Mouse (Mus musculus): ENCODE data around the gene Ell3. TPM values are rescaled to one million over a fixed set of nuclear protein-coding genes. Genes with fewer than 3 reads are reported as not detected.
A peak's percentile ranks its signal among the peaks of the same experiment; 100 is the strongest.

Ell3 gene
- polyA plus RNA-seq, 1 experiment from 2014 or later, result 8.1 TPM

DNA sequence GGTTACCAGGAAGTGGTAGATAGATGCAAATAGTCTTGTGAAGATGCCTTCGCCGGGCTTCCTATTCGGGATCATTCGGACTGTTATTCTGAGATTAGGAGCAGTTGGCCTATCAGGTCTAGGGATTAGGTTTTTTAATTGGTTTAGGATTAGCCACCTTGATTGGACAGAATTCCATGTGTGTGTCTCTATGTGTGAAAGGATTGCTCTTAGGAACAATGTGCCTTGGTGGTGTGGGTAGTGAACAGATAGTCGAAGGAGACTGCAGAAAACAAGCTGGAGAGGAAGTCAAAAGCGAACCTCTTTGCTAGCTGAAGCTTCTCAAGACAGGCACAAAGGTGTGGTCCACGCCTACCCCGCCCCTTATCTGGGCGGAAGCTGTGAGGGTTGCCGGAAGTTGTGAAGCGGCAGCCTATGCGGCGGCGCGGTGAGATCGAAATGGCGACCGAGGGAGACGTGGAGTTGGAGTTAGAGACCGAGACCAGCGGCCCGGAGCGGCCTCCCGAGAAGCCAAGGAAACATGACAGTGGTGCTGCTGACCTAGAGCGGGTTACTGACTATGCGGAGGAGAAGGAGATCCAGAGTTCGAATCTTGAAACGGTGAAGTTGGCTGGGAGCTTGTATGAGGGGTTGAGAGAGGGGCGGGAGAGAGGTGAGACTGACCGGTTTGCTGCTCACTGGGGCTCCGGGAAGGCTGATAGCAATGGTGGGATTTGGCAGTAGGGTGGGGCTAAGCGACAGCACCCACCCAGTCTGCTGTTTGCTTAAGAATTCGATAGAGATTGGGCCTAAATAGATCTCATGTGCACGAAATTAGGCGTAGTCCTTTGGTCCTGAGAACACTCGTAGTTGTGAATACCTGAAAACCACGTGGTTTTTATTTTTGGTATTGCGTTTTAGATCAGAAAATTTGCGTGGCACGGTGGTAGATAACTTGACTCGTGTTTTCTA is 12.9 kb upstream of the Ell3 start, which contains the start of gene Serinc4:
Gene Serinc4, minus strand, starts transcription at position 90 of the 951 bp plus-strand sequence.
- H3K4me1 ChIP-seq, result peaks cover 17% of the 10 kb centered on the region
- peak within 1 kb of the TSS; percentile 90 for H3K4me3 ChIP-seq
- peak within 1 kb of the TSS; percentile 89 for H3K27ac ChIP-seq
- H3K36me3 ChIP-seq, result peaks cover 66% of the 10 kb centered on the region
- DNase-seq (ENCODE audit: low spot score), result peak; percentile 90
- no peaks in the 10 kb centered on the region for H3K27me3 ChIP-seq (ENCODE audit: low read depth, poor library complexity, severe bottlenecking)
- H3K9me3 ChIP-seq (replicated peaks), result no peaks in the 10 kb centered on the region
- WGBS, result 5% methylated on average over 41 of the region's 41 CpGs

DNA sequence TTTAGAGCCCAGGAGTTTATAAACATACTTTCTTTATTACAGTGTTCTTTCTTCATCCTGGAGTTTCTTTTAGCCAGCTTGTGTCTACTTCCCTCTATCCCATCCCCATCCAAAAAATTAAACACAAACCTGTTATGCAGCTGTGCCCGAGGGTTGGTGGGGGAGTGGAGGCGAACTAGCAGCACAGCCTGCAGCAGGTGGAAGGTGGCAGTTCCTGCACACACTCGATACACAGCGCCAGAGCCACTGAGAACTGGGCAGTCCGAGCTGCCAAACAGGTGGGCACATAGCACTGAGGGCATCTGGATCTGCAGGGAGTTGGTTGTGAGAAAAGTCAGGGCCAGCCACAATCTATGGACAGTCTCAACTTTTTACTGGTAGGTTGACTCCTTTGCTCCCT is 11.5 kb upstream of the Ell3 start:
- Histone ChIP-seq H3K36me3 (peaks cover 69% of the 10 kb centered on the region), H3K4me3 (no peak overlapping the region), H3K27ac (no peak overlapping the region), H3K27me3 (ENCODE audit: low read depth, poor library complexity, severe bottlenecking) (no peaks in the 10 kb centered on the region), H3K9me3 (replicated peaks) (no peaks in the 10 kb centered on the region), H3K4me1 (peaks cover 22% of the 10 kb centered on the region)
- 79% methylated on average over 5 of the region's 5 CpGs for WGBS
- no peak for DNase-seq (ENCODE audit: low spot score)

DNA sequence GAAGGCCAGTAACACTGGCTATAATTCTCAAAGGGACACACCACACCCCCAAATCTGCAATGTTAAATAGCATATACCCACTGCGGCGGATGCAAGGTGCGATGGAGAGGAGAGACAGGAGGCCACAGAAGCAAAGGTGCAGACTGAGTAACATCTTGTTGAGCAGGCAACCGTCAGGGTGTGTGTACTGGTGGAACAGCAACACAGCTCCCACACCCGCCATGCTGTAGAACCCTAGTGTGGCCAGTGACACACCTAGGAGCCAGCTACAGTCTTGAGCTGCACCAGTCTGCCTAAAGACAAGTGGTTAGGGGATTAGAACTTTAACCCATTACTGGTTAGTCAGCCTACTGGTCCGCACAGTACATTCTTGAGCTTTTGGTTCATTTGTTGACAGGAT is 9.8 kb upstream of the Ell3 start:
- H3K4me1 ChIP-seq, result peaks cover 27% of the 10 kb centered on the region
- H3K4me3 ChIP-seq, result no peak overlapping the region
- H3K36me3 ChIP-seq, result peaks cover 60% of the 10 kb centered on the region
- H3K27ac ChIP-seq, result no peak overlapping the region
- 87% methylated on average over 6 of the region's 6 CpGs for WGBS
- DNase-seq (ENCODE audit: low spot score), result no peak
- H3K9me3 ChIP-seq (replicated peaks), result no peaks in the 10 kb centered on the region
- H3K27me3 ChIP-seq (ENCODE audit: low read depth, poor library complexity, severe bottlenecking), result no peaks in the 10 kb centered on the region

DNA sequence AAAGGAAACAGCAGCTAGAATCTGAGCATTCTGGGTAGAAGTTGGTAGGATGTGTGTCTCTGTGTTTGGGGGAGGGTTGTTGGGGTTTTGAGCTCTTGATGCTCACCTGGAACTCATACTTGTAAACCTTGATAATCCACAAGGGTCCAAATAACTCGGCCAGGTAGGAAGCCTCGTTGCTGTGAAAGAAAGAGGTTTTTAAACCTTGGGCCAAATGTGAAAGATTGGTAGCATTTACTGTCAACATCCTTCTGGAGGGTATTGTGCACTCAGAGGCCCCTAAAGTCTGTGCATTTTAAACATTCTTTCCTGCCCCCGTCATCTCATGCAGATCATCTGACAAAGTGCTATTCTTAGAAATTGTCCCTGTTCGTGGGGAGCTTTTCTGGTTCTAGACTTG is 8.9 kb upstream of the Ell3 start, which contains the start of gene Hypk:
Gene Hypk, plus strand, starts transcription at position 301 of the 400 bp plus-strand sequence.
- DNase-seq (ENCODE audit: low spot score), result no peak
- Histone ChIP-seq H3K9me3 (replicated peaks) (no peaks in the 10 kb centered on the region), H3K27ac (no peak within 1 kb of the TSS), H3K36me3 (peaks cover 53% of the 10 kb centered on the region), H3K4me1 (peaks cover 34% of the 10 kb centered on the region), H3K4me3 (no peak within 1 kb of the TSS), H3K27me3 (ENCODE audit: low read depth, poor library complexity, severe bottlenecking) (no peaks in the 10 kb centered on the region)
- 84% methylated on average over 4 of the region's 4 CpGs for WGBS

- H3K9me3 ChIP-seq (replicated peaks), result no peaks in the 10 kb centered on the region
- H3K27ac ChIP-seq, result no peak overlapping the region
- H3K4me3 ChIP-seq, result no peak overlapping the region
These were observed 8.3 kb upstream of the Ell3 start for GRCm38 (mm10) chr2:121452361-121452760.

GRCm38 (mm10) chr2:121450093-121450492 is 6.0 kb upstream of the Ell3 start:
- peak overlapping the region; percentile 100 for H3K4me3 ChIP-seq
- H3K9me3 ChIP-seq (replicated peaks), result no peaks in the 10 kb centered on the region
- peak overlapping the region; percentile 95 for H3K27ac ChIP-seq
- peaks cover 48% of the 10 kb centered on the region for H3K36me3 ChIP-seq
- WGBS, result 4% methylated on average over 7 of the region's 7 CpGs
- no peaks in the 10 kb centered on the region for H3K27me3 ChIP-seq (ENCODE audit: low read depth, poor library complexity, severe bottlenecking)
- no peak for DNase-seq (ENCODE audit: low spot score)
- peaks cover 26% of the 10 kb centered on the region for H3K4me1 ChIP-seq

More at GRCm38 (mm10) chr2:121452361-121452760, 8.3 kb upstream of the Ell3 start:
- Histone ChIP-seq H3K4me1 (peaks cover 33% of the 10 kb centered on the region), H3K36me3 (peaks cover 53% of the 10 kb centered on the region), H3K27me3 (ENCODE audit: low read depth, poor library complexity, severe bottlenecking) (no peaks in the 10 kb centered on the region)
- 90% methylated on average over 4 of the region's 4 CpGs for WGBS
- no peak for DNase-seq (ENCODE audit: low spot score)

- DNase-seq (ENCODE audit: low spot score), result no peak
- Histone ChIP-seq H3K27me3 (ENCODE audit: low read depth, poor library complexity, severe bottlenecking) (no peaks in the 10 kb centered on the region), H3K4me1 (peaks cover 26% of the 10 kb centered on the region), H3K9me3 (replicated peaks) (no peaks in the 10 kb centered on the region), H3K27ac (peak overlapping the region; percentile 95), H3K4me3 (peak overlapping the region; percentile 100), H3K36me3 (peaks cover 43% of the 10 kb centered on the region)
- under 1% methylated on average over 53 of the region's 54 CpGs for WGBS
These were observed 5.5 kb upstream of the Ell3 start for GRCm38 (mm10) chr2:121449545-121450011.

- WGBS, result under 1% methylated on average over 74 of the region's 74 CpGs
- DNase-seq (ENCODE audit: low spot score), result peak; percentile 100
These were observed 4.9 kb upstream of the Ell3 start, which contains the start of gene Serf2 for GRCm38 (mm10) chr2:121448739-121449535. TSS of gene Serf2 (plus strand) at chr2:121449195.

GRCm38 (mm10) chr2:121448136-121448535 is 4.1 kb upstream of the Ell3 start:
- H3K36me3 ChIP-seq, result peaks cover 28% of the 10 kb centered on the region
- peak overlapping the region; percentile 100 for H3K4me3 ChIP-seq
- H3K27me3 ChIP-seq (ENCODE audit: low read depth, poor library complexity, severe bottlenecking), result 0 out of 2 replicates have a peak, but pooled peaks cover 9% of the 10 kb centered on the region
- no peak for DNase-seq (ENCODE audit: low spot score)
- peaks cover 29% of the 10 kb centered on the region for H3K4me1 ChIP-seq
- no peaks in the 10 kb centered on the region for H3K9me3 ChIP-seq (replicated peaks)
- WGBS, result 17% methylated on average over 9 of the region's 9 CpGs
- H3K27ac ChIP-seq, result peak overlapping the region; percentile 95

More at GRCm38 (mm10) chr2:121448739-121449535, 4.9 kb upstream of the Ell3 start, which contains the start of gene Serf2:
- Histone ChIP-seq H3K4me1 (peaks cover 26% of the 10 kb centered on the region), H3K9me3 (replicated peaks) (no peaks in the 10 kb centered on the region), H3K4me3 (peak within 1 kb of the TSS; percentile 100), H3K27ac (peak within 1 kb of the TSS; percentile 95), H3K36me3 (peaks cover 36% of the 10 kb centered on the region), H3K27me3 (ENCODE audit: low read depth, poor library complexity, severe bottlenecking) (0 out of 2 replicates have a peak, but pooled peaks cover 5% of the 10 kb centered on the region)

DNA sequence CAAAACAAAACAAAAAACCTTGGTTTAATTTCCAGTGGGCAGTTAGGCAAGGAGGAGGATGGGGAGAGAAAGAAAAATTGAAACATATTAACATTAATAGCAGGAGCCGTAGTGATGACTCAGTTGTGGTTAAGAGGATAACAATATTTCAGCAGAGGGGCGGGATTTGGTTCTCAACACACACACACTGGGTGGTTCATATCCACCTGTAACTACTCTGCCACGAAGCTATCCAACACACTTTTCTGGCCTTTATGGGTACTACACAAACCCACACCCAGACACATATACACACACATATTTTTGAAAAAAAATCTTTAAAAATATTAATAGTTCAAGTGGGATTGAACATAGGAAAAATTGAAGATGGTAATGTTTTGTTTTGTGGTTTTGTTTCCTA is 2.9 kb upstream of the Ell3 start:
- H3K4me1 ChIP-seq, result peaks cover 36% of the 10 kb centered on the region
- DNase-seq (ENCODE audit: low spot score), result no peak
- 90% methylated on average over 3 of the region's 3 CpGs for WGBS

GRCm38 (mm10) chr2:121446506-121446905 is 2.4 kb upstream of the Ell3 start:
- Histone ChIP-seq H3K27ac (no peak overlapping the region), H3K9me3 (replicated peaks) (no peaks in the 10 kb centered on the region), H3K4me3 (no peak overlapping the region), H3K4me1 (peaks cover 41% of the 10 kb centered on the region), H3K36me3 (peaks cover 15% of the 10 kb centered on the region), H3K27me3 (ENCODE audit: low read depth, poor library complexity, severe bottlenecking) (peaks cover 25% of the 10 kb centered on the region)
- 80% methylated on average over 4 of the region's 4 CpGs for WGBS
- no peak for DNase-seq (ENCODE audit: low spot score)

More for the DNA sequence above, 2.9 kb upstream of the Ell3 start:
- Histone ChIP-seq H3K36me3 (peaks cover 17% of the 10 kb centered on the region), H3K4me3 (no peak overlapping the region), H3K9me3 (replicated peaks) (no peaks in the 10 kb centered on the region), H3K27ac (no peak overlapping the region), H3K27me3 (ENCODE audit: low read depth, poor library complexity, severe bottlenecking) (peaks cover 20% of the 10 kb centered on the region)

- Histone ChIP-seq H3K4me1 (peaks cover 35% of the 10 kb centered on the region), H3K9me3 (replicated peaks) (no peaks in the 10 kb centered on the region), H3K27ac (no peak overlapping the region), H3K36me3 (peaks cover 4% of the 10 kb centered on the region; the same call in 1 of the 2 replicates), H3K4me3 (no peak overlapping the region), H3K27me3 (ENCODE audit: low read depth, poor library complexity, severe bottlenecking) (peaks cover 34% of the 10 kb centered on the region)
- DNase-seq (ENCODE audit: low spot score), result no peak
- 91% methylated on average over 3 of the region's 3 CpGs for WGBS
These were observed 1.0 kb upstream of the Ell3 start for GRCm38 (mm10) chr2:121445117-121445516.
